Mouse (Mus musculus) gastrocnemius, postnatal 14 days (tissue): Measurements from ENCODE around the gene Ints14. TPM values are rescaled to one million over a fixed set of nuclear protein-coding genes. Genes with fewer than 3 reads are reported as not detected.

ENCODE experiments used
- DNase-seq: peaks from one replicate; pipeline ENCODE4 v3.0.0; 2021; ENCODE audit warnings: mixed read lengths
- intact Hi-C: fragments of 180-260 bp; cut with DNase I; formaldehyde crosslinking; loops from one replicate; pipeline ENCODE4 v1.15.1; 2025; ENCODE audit warnings: low total_unique reads
- long read RNA-seq, 2 experiments: library from polyadenylated mRNA; stranded (forward); transcript quantifications; one replicate each; pipeline ENCODE4 v2.0.0; 2021
- total RNA-seq, 2 experiments: library from RNA; stranded (reverse); gene quantifications; 2 replicates each; pipeline ENCODE4 v1.2.3; 2021

Ints14 gene
- total RNA-seq, result 10 to 100 TPM; 21.7 to 23.4 TPM
- long read RNA-seq, experiment 1, transcript Ints14-202 (13 exons, 2,820 nt), result major isoform, 21 of 32 reads
- long read RNA-seq, experiment 1, partial matches to known transcripts, result 5 of 32 reads
- long read RNA-seq, experiment 1, other reads (novel, unspliced or antisense), result 2 of 32 reads
- long read RNA-seq, experiment 2, transcript Ints14-202 (13 exons, 2,820 nt), result major isoform, 10 of 21 reads
- long read RNA-seq, experiment 2, partial matches to known transcripts, result 5 of 21 reads
- long read RNA-seq, experiment 2, other reads (novel, unspliced or antisense), result 5 of 21 reads

DNA sequence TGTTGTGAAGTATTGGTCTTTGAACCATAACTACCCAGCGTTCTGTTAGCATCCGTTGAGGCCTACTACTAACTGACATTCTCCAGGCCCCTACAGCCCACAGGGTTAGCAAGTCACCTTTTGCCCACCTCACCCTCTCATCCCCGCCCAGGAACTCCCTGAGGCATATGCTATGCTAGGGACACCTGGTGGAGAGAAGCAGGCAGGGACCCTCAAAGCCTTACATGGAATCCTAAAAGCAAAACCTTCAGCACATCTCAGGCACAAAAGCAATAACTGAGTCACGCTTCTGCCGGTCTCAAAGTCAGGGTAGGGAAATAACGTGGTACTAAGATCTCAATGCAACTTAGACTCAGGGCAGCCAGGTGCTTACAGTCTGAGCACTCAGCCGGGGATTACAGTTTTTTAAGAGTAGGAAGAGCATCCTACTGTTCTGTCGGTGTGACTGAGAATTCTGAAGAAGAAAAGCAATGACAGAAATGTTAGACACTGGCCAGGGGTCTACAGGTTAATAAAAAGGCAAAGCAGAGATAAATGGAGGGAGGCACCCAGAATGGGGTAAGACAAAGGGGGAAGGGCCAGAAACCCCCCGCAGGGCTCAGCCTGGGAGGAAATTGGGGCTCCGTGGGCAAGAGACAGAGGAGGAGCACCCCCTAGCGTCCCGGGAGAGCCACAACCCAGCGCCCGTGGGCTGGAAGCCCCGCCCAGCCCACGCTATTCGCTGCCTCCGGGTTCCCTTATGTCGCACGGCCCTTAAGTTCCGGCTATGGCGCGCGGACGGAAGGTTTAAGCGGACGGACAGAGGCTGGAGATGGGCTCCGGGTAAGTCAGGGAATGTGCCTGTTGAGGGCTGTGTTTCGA lies at the start of gene Ints14:
TSS of gene Ints14 (plus strand) at position 789 of the 861 bp plus-strand sequence.
- peak; percentile 95 for DNase-seq

DNA sequence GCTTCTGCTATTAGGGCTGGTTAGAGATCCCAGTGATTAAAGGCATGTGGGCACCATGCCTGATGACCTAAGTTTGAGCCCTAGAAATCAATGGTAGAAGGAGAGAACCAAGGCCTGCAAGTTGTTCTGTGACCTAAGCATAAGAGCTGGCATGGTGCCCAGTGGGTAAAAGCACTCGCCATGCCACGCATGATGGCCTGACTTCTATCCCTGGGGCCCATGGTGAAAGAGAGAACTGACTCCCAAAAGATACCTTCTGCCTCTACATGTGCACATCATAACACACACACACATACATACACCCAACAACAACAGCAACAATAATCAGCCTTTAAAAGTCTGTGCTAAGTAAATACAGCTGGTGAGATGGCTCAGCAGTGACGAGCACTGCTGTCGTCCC lies 47.3 kb upstream of the Ints14 start:
- intact Hi-C loops, result no loop called here
- DNase-seq, result no peak

More for the DNA sequence above, at the start of gene Ints14:
- intact Hi-C loops, result no loop called here

DNA sequence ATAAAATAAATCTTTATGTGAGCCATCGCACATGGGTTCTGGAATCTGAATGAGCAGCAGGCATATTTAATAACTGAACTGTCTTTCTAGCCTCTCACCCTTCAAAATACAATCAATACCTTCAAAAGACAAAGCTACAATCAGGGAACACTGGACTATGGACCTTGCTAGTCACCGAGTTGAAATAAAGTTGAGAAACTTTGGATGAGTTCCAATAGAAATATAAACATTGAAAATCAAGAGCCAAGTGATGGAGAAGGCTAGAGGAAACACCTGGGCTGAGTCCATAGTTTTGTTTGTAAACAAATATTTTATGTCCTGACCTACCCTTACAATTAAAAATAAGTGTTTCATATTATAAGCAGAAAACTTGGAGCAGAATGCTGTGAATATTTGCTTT lies 46.7 kb upstream of the Ints14 start:
- no peak for DNase-seq
- intact Hi-C loops, result no loop called here

DNA sequence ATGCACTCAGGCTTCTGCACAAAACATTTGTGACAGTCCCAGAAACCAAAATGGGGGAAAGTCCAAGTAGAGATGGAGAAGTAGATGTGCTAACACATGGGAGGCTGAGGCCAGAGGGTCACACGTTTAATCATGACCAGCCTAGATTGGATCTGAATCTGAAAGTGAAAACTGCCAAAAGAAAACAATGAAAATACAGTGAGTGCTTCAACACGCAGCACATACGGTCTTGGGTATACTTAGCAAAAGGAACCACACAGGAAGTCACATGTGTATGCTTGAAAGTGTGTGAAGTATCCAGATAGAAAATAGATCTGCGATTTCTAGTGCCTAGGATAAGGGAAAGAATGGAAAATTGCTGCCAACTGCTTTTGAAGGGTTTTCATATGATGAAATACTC lies 46.1 kb upstream of the Ints14 start:
- no peak for DNase-seq
- intact Hi-C loops, result no loop called here

DNA sequence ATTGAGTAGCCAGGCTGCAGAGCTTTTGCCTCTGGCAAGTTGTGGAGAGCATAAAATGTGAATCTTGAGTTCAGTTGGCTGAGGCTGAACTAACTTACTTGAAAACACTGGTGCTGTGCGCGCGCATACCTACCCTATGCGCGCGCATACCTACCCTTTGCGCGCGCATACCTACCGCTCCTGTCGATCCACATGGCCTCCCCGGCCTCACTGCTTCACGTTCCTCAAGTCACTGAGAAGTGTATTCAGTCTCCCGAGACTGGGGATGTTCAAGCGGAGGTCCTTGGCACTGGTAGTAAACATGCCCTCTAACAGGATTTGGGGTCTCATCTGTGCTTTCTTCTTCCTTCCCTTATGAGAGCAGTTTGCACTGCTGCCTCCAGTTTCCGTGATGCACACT lies 42.1 kb upstream of the Ints14 start:
- intact Hi-C loops, result no loop called here
- DNase-seq, result no peak

DNA sequence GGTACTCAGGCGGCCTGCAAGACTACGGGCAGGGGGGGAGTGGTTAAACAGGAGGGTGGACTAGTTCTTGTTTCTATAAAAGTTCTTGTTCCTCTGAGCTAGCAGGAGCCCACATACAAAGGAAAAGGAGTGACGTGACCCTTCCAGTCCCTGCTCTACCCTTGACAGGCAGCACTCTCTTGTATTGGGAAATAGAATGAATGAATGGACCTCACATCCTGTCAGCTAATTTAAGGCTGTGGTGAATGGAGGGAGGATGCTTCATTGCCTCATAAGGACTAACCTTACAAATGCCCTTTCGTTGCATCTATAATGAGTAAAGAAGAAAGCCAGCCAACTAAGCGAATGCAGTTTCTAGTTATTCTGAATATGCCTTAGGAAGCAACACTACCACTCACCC lies 34.9 kb upstream of the Ints14 start:
- no peak for DNase-seq
- intact Hi-C loops, result no loop called here

DNA sequence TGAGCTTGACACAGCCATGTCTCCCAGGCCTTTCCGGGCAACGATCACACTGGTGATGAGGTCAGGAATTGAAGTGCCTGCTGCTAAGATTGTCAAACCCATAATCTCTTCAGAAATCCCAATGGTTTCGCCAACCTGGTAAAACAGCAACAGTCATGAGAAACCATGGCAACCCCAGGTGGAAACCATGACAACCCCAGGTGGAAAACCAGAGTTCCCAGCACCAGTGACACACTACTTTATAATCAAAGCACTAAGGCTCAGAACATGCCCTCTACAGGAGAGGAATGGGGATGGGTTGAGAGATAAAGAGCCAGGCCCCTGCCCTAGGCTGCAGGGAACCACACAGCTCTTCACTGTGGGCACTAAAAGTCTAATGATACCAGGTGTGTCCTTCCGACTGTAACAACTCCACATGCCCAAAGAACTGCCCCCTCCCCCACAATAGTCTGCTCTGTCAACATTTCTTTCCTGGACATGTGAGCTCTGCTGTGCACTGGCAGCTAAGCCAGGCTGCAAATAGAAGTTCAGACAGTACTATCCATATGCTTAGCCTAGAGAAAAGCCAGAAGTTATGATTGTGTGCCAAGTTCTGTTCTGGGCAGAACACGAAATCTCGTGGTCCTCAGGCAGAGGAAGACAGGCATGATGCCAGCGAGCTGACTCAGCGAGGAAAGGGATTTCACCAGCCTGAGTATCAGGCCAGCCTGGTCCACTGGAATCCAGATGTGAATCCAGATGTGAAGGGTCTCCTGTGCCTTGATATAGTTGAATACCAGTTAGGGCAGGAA lies 34.3 kb upstream of the Ints14 start:
- intact Hi-C loops, result no loop called here

DNA sequence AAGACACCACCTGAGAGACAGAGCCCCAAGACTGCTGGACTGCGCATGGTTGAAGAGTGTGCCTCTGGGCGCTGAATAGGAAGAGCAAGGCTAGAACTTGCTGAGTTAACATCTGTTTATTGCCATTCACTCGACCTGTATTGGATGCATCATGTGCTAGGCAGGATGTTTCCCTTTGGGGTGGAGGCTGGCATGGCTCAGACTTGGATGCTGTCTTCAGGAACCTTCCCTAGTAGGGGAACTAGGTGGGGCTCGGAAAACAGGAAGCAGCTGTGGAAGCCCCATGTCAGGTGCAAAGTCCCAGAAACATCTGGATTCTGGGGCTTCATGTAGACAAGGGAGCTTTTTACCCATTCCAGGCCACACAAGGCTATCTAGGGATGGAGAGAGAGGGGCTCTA lies 30.4 kb upstream of the Ints14 start:
- intact Hi-C loops, result loop anchor here (10.0 kb wide), 1 partner anchor 155 kb away; no protein-coding TSS in a partner anchor

More for the DNA sequence above, 34.3 kb upstream of the Ints14 start:
- DNase-seq, result no peak

DNA sequence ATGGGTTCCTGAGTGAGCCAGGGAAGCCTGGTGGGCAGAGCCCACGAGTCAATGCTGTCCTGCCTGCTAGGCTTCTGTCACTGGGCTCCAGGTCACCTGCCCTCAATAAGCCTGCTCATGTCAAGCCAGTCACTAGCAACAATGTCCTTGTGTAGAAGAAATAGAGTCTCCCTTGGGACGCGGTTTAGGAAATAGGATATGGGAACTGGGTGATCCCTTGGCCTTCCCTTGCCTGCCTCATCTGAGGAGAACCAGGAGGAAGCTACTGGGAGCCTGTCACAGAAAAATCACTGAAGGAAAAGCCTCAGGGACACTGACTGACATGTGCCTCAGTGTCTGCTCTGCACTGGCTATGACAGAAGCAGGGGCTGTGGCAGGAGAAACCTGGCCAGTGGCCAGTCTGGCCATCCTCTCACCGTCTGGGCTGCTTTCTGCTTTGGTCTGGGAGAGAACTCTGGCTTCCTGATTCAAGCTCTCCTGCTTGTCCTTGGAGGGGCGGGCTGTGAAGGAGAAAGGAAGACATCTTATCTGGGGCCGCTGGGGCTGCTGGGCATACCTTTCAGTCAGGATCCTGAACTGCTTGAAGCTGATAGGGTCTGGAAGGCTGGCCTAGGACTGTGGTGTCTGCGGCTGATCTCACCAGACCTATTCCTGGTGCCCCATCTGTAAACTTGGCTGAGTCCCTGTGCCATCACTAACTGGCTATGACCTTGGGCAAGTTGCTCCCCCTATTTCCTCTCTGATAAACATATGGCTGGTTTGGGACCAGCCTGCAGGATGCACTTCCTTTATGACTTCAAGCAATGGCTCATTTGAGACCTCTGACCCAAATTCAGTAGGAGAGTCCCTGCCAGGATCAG lies 28.7 kb upstream of the Ints14 start:
- intact Hi-C loops, result loop anchor here (10.0 kb wide), 1 partner anchor 157 kb away; no protein-coding TSS in a partner anchor
- DNase-seq, result no peak

More for the DNA sequence above, 30.4 kb upstream of the Ints14 start:
- no peak for DNase-seq

DNA sequence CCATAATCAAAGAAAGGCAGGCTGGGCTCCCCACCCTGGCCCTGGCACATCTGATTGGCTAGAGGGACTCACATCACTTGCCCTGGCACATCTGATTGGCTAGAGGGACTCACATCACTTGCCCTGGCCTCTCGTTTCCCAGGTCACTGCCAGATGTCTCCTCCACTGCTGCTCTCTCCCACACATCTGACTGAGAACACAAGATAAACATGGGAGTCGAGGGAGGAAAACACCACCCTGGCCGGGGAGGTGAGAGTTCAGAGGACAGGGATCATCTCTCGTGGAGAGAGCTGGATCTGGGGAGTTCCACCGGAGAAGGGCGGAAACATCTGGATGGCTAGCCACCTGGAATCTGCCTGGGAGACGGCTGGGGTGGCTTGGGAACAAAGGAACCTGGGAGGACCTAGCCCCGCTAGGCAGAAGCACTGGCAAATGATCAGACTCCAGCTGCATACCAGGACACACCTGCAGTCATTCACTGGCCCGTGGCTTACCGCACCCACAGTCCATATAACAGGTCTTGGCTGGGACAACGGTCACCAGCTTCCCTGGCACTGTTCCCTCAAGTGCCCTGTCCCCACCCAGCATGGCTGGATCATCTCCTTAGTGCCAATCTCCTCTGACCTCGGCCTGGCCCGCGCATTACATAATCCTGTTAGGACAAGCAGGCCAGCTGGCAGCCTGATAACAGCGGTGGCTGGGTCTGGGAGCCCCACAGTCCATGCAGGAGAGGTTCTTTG lies 26.5 kb upstream of the Ints14 start:
- intact Hi-C loops, result loop anchor here (10.0 kb wide), 1 partner anchor 159 kb away; no protein-coding TSS in a partner anchor
- peak; percentile 18 for DNase-seq

DNA sequence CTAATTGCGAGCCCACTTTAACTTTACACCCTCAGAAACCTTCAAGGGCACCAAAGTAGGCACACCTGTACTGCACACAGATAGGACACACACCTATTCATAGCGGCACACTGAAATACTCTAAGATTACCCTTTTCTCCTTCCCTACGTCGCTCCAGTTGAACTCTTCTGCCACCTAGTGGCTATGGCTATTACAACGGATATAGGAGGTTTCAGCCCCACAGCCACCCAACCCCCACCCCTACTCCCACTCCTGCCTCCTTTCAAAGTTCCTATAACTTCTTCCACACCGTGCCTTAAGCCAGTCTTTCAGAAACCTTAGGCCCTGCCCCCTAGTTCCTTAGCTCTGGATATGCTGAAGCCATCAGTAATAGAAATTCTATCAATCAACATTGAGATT lies 24.2 kb upstream of the Ints14 start:
- intact Hi-C loops, result loop anchor here (10.0 kb wide), 1 partner anchor 162 kb away; no protein-coding TSS in a partner anchor
- peak; percentile 34 for DNase-seq

DNA sequence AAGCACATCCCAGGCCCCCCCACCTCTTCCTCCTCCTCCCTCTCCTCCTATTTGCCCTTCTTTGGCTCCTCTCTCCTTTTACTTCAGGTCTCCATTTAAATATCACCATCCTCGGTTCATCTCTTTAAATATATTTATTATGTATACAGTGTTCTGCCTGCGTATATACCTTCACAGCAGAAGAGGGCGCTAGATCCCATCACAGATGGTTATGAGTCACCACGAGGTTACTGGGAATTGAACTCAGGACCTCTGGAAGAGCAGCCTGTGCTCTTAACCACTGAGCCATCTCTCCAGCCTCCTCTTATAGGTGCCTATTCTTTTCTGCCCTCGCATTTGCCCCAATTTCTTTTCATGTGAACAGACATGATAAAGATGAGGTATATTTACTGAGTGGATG lies 23.2 kb upstream of the Ints14 start:
- intact Hi-C loops, result loop anchor here (10.0 kb wide), 1 partner anchor 163 kb away; no protein-coding TSS in a partner anchor

DNA sequence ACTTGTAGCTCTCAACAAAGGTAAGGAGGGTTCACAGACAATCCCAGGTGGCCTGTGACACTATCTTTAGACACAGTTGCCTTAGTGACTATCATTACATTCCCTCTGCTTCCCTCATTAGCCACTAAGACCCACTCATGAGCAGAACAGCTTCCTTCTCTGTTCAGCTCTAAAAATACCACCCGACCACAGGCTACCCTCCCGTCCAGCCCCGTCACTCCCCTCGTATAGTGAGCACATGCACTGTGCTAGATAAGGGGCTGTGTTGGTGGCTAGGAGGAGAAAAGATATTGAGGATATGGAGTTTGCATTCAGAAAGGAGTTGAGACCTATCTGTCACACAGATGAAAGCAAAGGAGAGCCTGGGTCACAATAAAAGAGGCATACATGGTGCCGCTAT lies 22.2 kb upstream of the Ints14 start:
- no peak for DNase-seq
- intact Hi-C loops, result loop anchor here (10.0 kb wide), 1 partner anchor 164 kb away; no protein-coding TSS in a partner anchor

More for the DNA sequence above, 23.2 kb upstream of the Ints14 start:
- DNase-seq, result no peak

DNA sequence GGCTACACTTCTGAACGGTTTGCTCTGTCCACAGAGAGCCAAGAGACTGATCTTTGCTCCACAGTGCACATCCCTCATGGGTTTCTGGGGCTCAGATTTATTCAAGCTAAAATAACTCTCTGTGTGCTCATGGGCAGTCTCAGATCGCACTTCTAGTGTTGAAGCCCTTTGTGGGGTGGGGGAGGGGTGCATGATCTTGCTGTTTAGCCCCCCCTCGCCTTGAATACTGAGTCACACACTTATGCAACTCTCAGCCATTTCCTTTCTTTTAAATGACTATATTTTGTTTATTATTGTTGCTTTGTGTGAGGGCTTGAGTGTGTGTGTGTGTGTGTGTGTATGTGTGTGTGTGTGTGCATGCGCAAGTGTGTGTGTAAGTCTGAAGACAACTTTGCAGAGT lies 21.4 kb upstream of the Ints14 start:
- no peak for DNase-seq
- intact Hi-C loops, result loop anchor here (10.0 kb wide), 1 partner anchor 164 kb away; no protein-coding TSS in a partner anchor

DNA sequence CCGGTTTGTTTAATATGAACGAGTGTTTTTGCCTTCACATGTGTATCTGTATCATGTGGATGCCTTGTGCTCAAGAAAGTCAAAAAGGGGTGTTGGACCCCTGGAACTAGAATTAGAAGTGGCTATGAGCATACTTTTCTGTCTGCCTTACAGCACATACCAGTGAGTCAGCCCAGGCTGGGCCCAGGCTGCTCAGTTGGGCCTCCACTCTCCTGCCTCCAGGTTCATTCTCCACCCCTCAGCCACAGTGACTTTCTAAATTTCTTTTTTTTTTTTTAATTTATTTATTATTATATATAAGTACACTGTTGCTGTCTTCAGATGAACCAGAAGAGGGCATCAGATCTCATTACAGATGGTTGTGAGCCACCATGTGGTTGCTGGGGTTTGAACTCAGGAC lies 20.9 kb upstream of the Ints14 start:
- no peak for DNase-seq
- intact Hi-C loops, result loop anchor here (10.0 kb wide), 1 partner anchor 165 kb away; no protein-coding TSS in a partner anchor

DNA sequence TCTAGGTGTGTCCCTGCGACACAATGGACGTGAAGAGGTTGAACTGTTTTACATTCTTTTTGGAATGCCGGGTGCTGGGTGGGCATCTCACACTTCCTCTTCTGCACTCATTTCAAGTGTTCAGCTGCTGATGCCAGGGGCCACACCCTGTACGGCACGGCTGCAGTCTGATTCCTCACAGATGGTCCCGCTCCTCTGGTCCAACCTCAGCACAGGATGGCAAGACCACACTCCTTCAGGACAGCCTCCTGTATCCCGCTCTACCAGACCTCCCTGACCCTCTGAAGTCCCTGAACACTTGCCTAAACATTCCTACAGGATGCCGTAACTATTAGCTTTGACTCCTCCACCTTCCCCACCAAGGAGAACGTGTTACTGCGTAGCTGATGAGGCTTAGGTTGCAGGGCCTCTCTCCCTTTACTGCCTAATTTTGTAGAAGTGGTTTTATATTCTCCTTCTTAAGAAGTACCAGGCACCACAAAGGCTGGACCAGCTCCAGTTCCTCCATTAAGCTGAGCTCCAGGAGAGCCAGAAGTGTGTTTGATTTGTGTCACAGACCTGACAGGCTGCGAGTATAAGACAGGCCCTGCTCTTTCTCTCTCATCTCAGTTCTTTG lies 19.9 kb upstream of the Ints14 start:
- intact Hi-C loops, result no loop called here
- no peak for DNase-seq

DNA sequence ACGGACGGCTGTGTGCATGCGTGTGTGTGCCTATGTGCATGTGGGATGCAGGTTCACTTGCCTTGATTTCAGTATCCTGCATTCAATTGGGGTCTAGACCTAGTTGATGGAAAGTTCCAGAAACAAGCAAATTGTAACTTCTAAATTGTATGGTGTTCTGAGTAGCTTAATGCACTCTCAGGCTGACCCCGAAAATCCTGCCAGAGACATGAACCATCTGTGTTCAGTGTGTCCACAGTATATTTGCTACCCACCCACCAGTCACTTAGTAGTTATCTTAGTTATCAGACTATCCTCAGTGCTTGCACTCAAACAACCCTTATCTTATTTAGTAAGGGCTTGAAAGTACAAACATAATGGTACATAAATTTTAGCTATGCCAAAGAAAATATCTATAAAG lies 19.1 kb upstream of the Ints14 start:
- DNase-seq, result no peak
- intact Hi-C loops, result no loop called here

DNA sequence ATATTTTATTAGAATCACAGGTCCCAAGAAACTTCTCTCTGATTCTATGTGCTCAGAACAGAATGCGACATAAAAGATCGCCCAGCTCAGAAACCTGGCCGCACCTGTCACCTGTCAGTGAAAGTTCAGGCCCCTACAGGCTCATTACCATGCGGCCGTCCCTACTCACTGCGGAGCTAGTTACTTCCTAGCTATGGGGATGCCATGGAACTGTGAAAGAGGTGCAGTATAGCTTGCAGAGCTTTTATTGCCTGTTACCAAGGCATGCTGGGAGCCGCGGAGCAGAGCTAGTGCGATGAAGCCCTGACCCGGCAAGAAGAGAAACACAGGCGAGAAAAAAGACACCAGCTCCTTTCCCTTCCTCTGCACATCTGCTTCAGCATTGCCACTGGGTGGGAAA lies 16.7 kb upstream of the Ints14 start:
- intact Hi-C loops, result no loop called here

More for the DNA sequence above, 16.7 kb upstream of the Ints14 start:
- no peak for DNase-seq
